Mouse (Mus musculus): Measurements from ENCODE around the gene Cdc42se1.

- no peak for TF ChIP-seq CTCF (IDR thresholded peaks at IDR 0.05; ENCODE audit: extremely low read depth, insufficient read length, insufficient replicate concordance, low read depth, low read length)
- no peak for TF ChIP-seq POLR2A (IDR thresholded peaks at IDR 0.05; ENCODE audit: low read depth, low read length)
These were observed 4.9 kb downstream of the Cdc42se1 start for GRCm38 (mm10) chr3:95233303-95233980.

Measured in small intestine, adult 2 months (tissue).